Mouse (Mus musculus) embryonic facial prominence, embryonic 10.5 days (tissue): ENCODE results near the gene Slain1. TPM values are rescaled to one million over a fixed set of nuclear protein-coding genes. Genes with fewer than 3 reads are reported as not detected.
A peak's percentile ranks its signal among the peaks of the same experiment; 100 is the strongest.

Experiments used
- DNase-seq: peaks from one replicate; pipeline ENCODE4 v3.0.0-alpha.2; 2017; ENCODE audit warnings: low spot score
- H3K27ac ChIP-seq: fragments of 300-500 bp; sonication (generic); replicated peaks from 2 replicates; pipeline ENCODE4 v1.5.1; 2016; ENCODE audit warnings: mild to moderate bottlenecking
- H3K27me3 ChIP-seq: fragments of 300-500 bp; sonication (generic); replicated peaks from 2 replicates; pipeline ENCODE4 v1.6.1; 2016; ENCODE audit warnings: low read depth, mild to moderate bottlenecking; ENCODE audit not compliant: poor library complexity, severe bottlenecking
- H3K36me3 ChIP-seq: fragments of 300-500 bp; sonication (generic); replicated peaks from 2 replicates; pipeline ENCODE4 v1.6.1; 2016; ENCODE audit warnings: mild to moderate bottlenecking, moderate library complexity
- H3K4me1 ChIP-seq: fragments of 300-500 bp; sonication (generic); 2 replicates; pipeline ENCODE4 v1.6.1; 2016
- H3K4me3 ChIP-seq: fragments of 300-500 bp; sonication (generic); 2 replicates; pipeline ENCODE4 v1.5.1; 2016; ENCODE audit warnings: mild to moderate bottlenecking, moderate library complexity
- H3K9me3 ChIP-seq: fragments of 300-500 bp; sonication (generic); 2 replicates; pipeline ENCODE4 v1.6.1; 2016; ENCODE audit warnings: mild to moderate bottlenecking
- WGBS: fragments of 180-500 bp; shearing (Covaris S2); methylation state at CpG from one replicate; pipeline ENCODE4 v1.1.7; 2016; 5-methylcytosine and 5-hydroxymethylcytosine counted together
- polyA plus RNA-seq: library from polyadenylated mRNA; unstranded; fragments of >200 nt; fragmentation: Nextera tagmentation; extraction: Ambion mirVana; gene quantifications from 2 replicates; pipeline ENCODE4 v1.2.1, GENCODE M21; 2016

Gene Slain1
- 3.9 and 4.1 TPM in 2 replicates for polyA plus RNA-seq

GRCm38 (mm10) chr14:103649896-103650334 lies at the start of gene Slain1:
Slain1 (plus strand) TSS chr14:103650228.
- Histone ChIP-seq H3K4me1 (peaks cover 26% of the 10 kb centered on the region), H3K36me3 (no peaks in the 10 kb centered on the region), H3K27me3 (peaks cover 41% of the 10 kb centered on the region), H3K4me3 (peak within 1 kb of the TSS; percentile 88), H3K27ac (peak within 1 kb of the TSS; percentile 90), H3K9me3 (no peaks in the 10 kb centered on the region)
- WGBS: under 1% methylated on average over 32 of the region's 32 CpGs
- peak; percentile 95 for DNase-seq

GRCm38 (mm10) chr14:103608063-103608462 lies 42.0 kb upstream of the Slain1 start:
- no peaks in the 10 kb centered on the region for H3K27me3 ChIP-seq
- no peaks in the 10 kb centered on the region for H3K36me3 ChIP-seq
- 86% methylated on average over 8 of the region's 8 CpGs for WGBS
- no peaks in the 10 kb centered on the region for H3K4me1 ChIP-seq
- no peaks in the 10 kb centered on the region for H3K9me3 ChIP-seq
- no peak overlapping the region for H3K27ac ChIP-seq
- no peak for DNase-seq
- H3K4me3 ChIP-seq: no peak overlapping the region

- H3K27ac ChIP-seq: no peak overlapping the region
- no peaks in the 10 kb centered on the region for H3K9me3 ChIP-seq
- 91% methylated on average over 6 of the region's 6 CpGs for WGBS
- DNase-seq: no peak
- H3K36me3 ChIP-seq: no peaks in the 10 kb centered on the region
- no peak overlapping the region for H3K4me3 ChIP-seq
- H3K27me3 ChIP-seq: no peaks in the 10 kb centered on the region
- H3K4me1 ChIP-seq: no peaks in the 10 kb centered on the region
Observed at GRCm38 (mm10) chr14:103613573-103614271, 36.3 kb upstream of the Slain1 start.

- Histone ChIP-seq H3K27ac (no peak overlapping the region), H3K27me3 (no peaks in the 10 kb centered on the region), H3K4me1 (no peaks in the 10 kb centered on the region), H3K9me3 (no peaks in the 10 kb centered on the region), H3K36me3 (no peaks in the 10 kb centered on the region), H3K4me3 (no peak overlapping the region)
- WGBS: 92% methylated on average over 4 of the region's 4 CpGs
- DNase-seq: no peak
Observed at GRCm38 (mm10) chr14:103614272-103614587, 35.8 kb upstream of the Slain1 start.

GRCm38 (mm10) chr14:103619756-103620155 lies 30.3 kb upstream of the Slain1 start:
- H3K36me3 ChIP-seq: no peaks in the 10 kb centered on the region
- H3K9me3 ChIP-seq: no peaks in the 10 kb centered on the region
- H3K27ac ChIP-seq: no peak overlapping the region
- H3K4me1 ChIP-seq: no peaks in the 10 kb centered on the region
- 89% methylated on average over 4 of the region's 4 CpGs for WGBS
- H3K4me3 ChIP-seq: no peak overlapping the region
- no peak for DNase-seq
- no peaks in the 10 kb centered on the region for H3K27me3 ChIP-seq

- WGBS: 94% methylated on average over 2 of the region's 2 CpGs
- Histone ChIP-seq H3K9me3 (no peaks in the 10 kb centered on the region), H3K36me3 (no peaks in the 10 kb centered on the region), H3K4me1 (no peaks in the 10 kb centered on the region), H3K27ac (no peak overlapping the region), H3K4me3 (no peak overlapping the region), H3K27me3 (no peaks in the 10 kb centered on the region)
- no peak for DNase-seq
Observed at GRCm38 (mm10) chr14:103621207-103621606, 28.8 kb upstream of the Slain1 start.

- H3K27ac ChIP-seq: no peak overlapping the region
- H3K27me3 ChIP-seq: no peaks in the 10 kb centered on the region
- no peak for DNase-seq
- no peaks in the 10 kb centered on the region for H3K9me3 ChIP-seq
- H3K36me3 ChIP-seq: no peaks in the 10 kb centered on the region
- no peaks in the 10 kb centered on the region for H3K4me1 ChIP-seq
- H3K4me3 ChIP-seq: no peak overlapping the region
- 90% methylated on average over 6 of the region's 6 CpGs for WGBS
Observed at GRCm38 (mm10) chr14:103626100-103626499, 23.9 kb upstream of the Slain1 start.

- peaks cover under 1% of the 10 kb centered on the region; the same call in 1 of the 2 replicates for H3K9me3 ChIP-seq
- no peak overlapping the region for H3K4me3 ChIP-seq
- DNase-seq: no peak
- no peaks in the 10 kb centered on the region for H3K36me3 ChIP-seq
- no peaks in the 10 kb centered on the region for H3K27me3 ChIP-seq
- H3K4me1 ChIP-seq: no peaks in the 10 kb centered on the region
- no peak overlapping the region for H3K27ac ChIP-seq
- WGBS: 92% methylated on average over 7 of the region's 7 CpGs
Observed at GRCm38 (mm10) chr14:103629639-103630364, 20.2 kb upstream of the Slain1 start.

- Histone ChIP-seq H3K4me3 (no peak overlapping the region), H3K27me3 (no peaks in the 10 kb centered on the region), H3K4me1 (no peaks in the 10 kb centered on the region), H3K36me3 (no peaks in the 10 kb centered on the region), H3K9me3 (peaks cover 4% of the 10 kb centered on the region; the same call in 1 of the 2 replicates), H3K27ac (no peak overlapping the region)
- no peak for DNase-seq
- WGBS: 77% methylated on average over 8 of the region's 8 CpGs
Observed at GRCm38 (mm10) chr14:103630545-103630944, 19.5 kb upstream of the Slain1 start.

GRCm38 (mm10) chr14:103643933-103644332 lies 6.1 kb upstream of the Slain1 start:
- H3K27me3 ChIP-seq: peaks cover 3% of the 10 kb centered on the region; the same call in 1 of the 2 replicates
- 0 out of 2 replicates have a peak, but pooled peaks cover 5% of the 10 kb centered on the region for H3K4me1 ChIP-seq
- no peaks in the 10 kb centered on the region for H3K36me3 ChIP-seq
- no peak for DNase-seq
- no peak overlapping the region for H3K27ac ChIP-seq
- no peaks in the 10 kb centered on the region for H3K9me3 ChIP-seq
- H3K4me3 ChIP-seq: no peak overlapping the region
- 86% methylated on average over 3 of the region's 3 CpGs for WGBS

- H3K36me3 ChIP-seq: no peaks in the 10 kb centered on the region
- H3K4me1 ChIP-seq: peaks cover 26% of the 10 kb centered on the region
- H3K27ac ChIP-seq: 0 out of 2 replicates have a peak overlapping the region, but pooled peaks have one; percentile 14
- no peak overlapping the region for H3K4me3 ChIP-seq
- peaks cover 41% of the 10 kb centered on the region for H3K27me3 ChIP-seq
- DNase-seq: no peak
- H3K9me3 ChIP-seq: no peaks in the 10 kb centered on the region
- 70% methylated on average over 2 of the region's 2 CpGs for WGBS
Observed at GRCm38 (mm10) chr14:103647981-103648380, 2.0 kb upstream of the Slain1 start.

GRCm38 (mm10) chr14:103648623-103649255 lies 1.3 kb upstream of the Slain1 start:
- Histone ChIP-seq H3K27me3 (peaks cover 41% of the 10 kb centered on the region), H3K36me3 (no peaks in the 10 kb centered on the region), H3K4me3 (peak overlapping the region; percentile 25; the same call in 1 of the 2 replicates), H3K9me3 (no peaks in the 10 kb centered on the region), H3K27ac (peak overlapping the region; percentile 14; the same call in 1 of the 2 replicates), H3K4me1 (peaks cover 26% of the 10 kb centered on the region)
- peak; percentile 26 for DNase-seq
- WGBS: 37% methylated on average over 12 of the region's 12 CpGs
